Mouse (Mus musculus) liver, embryonic 14.5 days (tissue): ENCODE data around the gene March8. TPM values are rescaled to one million over a fixed set of nuclear protein-coding genes. Genes with fewer than 3 reads are reported as not detected.

Experiments
- ATAC-seq: fragments of 200-750 bp; cut with Nextera tagmentation; 2 replicates; pipeline ENCODE4 v1.8.0; 2017; ENCODE audit warnings: moderate number of reproducible peaks, mild to moderate bottlenecking, moderate library complexity; ENCODE audit not compliant: insufficient read depth
- DNase-seq, 3 experiments: peaks; one replicate each; pipeline ENCODE4 v3.0.0-alpha.2; 2012 to 2013; ENCODE audit warnings: low read depth in 3 of 3, low spot score in 3 of 3
- H3K27ac ChIP-seq: fragments of 300-500 bp; sonication (generic); 2 replicates; pipeline ENCODE4 v1.5.1; 2014; ENCODE audit warnings: moderate library complexity, mild to moderate bottlenecking, control low read depth, inconsistent platforms
- H3K27me3 ChIP-seq: fragments of 300-500 bp; sonication (generic); 2 replicates; pipeline ENCODE4 v1.6.1; 2014; ENCODE audit warnings: mild to moderate bottlenecking, low read length, moderate library complexity; ENCODE audit not compliant: control insufficient read depth, insufficient read depth
- H3K36me3 ChIP-seq: fragments of 300-500 bp; sonication (generic); replicated peaks from 2 replicates; pipeline ENCODE4 v1.6.1; 2014; ENCODE audit warnings: low read depth; ENCODE audit not compliant: control insufficient read depth, insufficient read depth
- H3K4me1 ChIP-seq, 2 experiments: fragments of 200-500 bp in 1 of 2; fragments of 300-500 bp in 1 of 2; sonication (generic) in 1 of 2; replicated peaks; 2 replicates each; pipeline ENCODE4 v1.6.1; 2012 to 2014; ENCODE audit warnings: antibody characterized with exemption in 1 of 2, inconsistent platforms in 1 of 2, low read length in 1 of 2; ENCODE audit not compliant: control insufficient read depth in 2 of 2, insufficient read depth in 2 of 2
- H3K4me2 ChIP-seq: fragments of 300-500 bp; sonication (generic); 2 replicates; pipeline ENCODE4 v1.6.1; 2014; ENCODE audit warnings: low read depth, mild to moderate bottlenecking, control low read depth, moderate library complexity
- H3K4me3 ChIP-seq, 2 experiments: fragments of 200-500 bp in 1 of 2; fragments of 300-500 bp in 1 of 2; sonication (generic) in 1 of 2; 2 replicates each; pipeline ENCODE4 v1.5.1; 2012 to 2014; ENCODE audit warnings: low read depth in 2 of 2, low read length in 2 of 2, mild to moderate bottlenecking in 2 of 2, control low read depth in 1 of 2, inconsistent platforms in 1 of 2, moderate library complexity in 1 of 2; ENCODE audit not compliant: insufficient read depth in 1 of 2
- H3K9ac ChIP-seq: fragments of 300-500 bp; sonication (generic); replicated peaks from 2 replicates; pipeline ENCODE4 v1.6.1; 2014; ENCODE audit warnings: mild to moderate bottlenecking, control low read depth, moderate library complexity
- H3K9me3 ChIP-seq: fragments of 300-500 bp; sonication (generic); 2 replicates; pipeline ENCODE4 v1.6.1; 2016; ENCODE audit warnings: low read length, mixed read lengths; ENCODE audit not compliant: control insufficient read depth
- CTCF ChIP-seq: IDR thresholded peaks from 2 replicates; pipeline ENCODE4 v1.5.1; 2016; ENCODE audit warnings: antibody characterized with exemption, low read depth, control low read depth
- EP300 ChIP-seq: IDR thresholded peaks from 2 replicates; pipeline ENCODE4 v1.6.1; 2016; ENCODE audit warnings: antibody characterized with exemption, low read depth
- WGBS: fragments of 180-500 bp; shearing (Covaris S2); extraction: QIAGEN DNeasy Blood & Tissue Kit; methylation state at CpG from one replicate; pipeline ENCODE4 v1.1.7; 2014; ENCODE audit not compliant: insufficient replicate concordance; 5-methylcytosine and 5-hydroxymethylcytosine counted together
- polyA plus RNA-seq, 2 experiments: library from polyadenylated mRNA; depleted of rRNA in 1 of 2; stranded (reverse) in 1 of 2; unstranded in 1 of 2; fragments of >200 nt; fragmentation: Nextera tagmentation in 1 of 2; extraction: Ambion mirVana in 1 of 2; gene quantifications; 2 replicates each; pipeline versions ENCODE4 v1.2.1 to v1.2.3; 2012 to 2014

Gene March8
- polyA plus RNA-seq, 2 experiments: 80.1 to 82.4 TPM

DNA sequence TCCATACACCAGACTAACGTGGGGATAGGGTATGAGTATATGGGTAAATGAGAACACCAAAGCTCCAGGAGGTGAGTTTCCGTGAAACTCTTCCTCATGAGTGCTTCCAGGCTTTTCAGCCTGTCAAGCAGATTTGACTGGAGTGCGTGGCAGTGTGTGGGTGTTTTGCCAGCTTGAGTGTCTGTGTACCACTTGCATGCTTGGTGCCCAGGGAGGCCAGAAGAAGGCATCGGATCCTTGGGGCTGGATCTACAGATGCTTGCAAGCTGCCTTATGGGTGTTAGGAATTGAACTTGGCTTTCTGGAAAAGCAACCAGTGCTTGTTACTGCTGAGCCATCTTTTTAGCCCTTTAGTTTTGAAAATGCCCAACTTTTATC, 19.1 kb downstream of the March8 start:
- Histone ChIP-seq H3K27me3 (no peaks in the 10 kb centered on the region), H3K36me3 (peaks cover 11% of the 10 kb centered on the region; the same call in 1 of the 2 replicates), H3K4me3 (no peak overlapping the region), H3K9ac (no peak overlapping the region), H3K9me3 (no peaks in the 10 kb centered on the region), H3K4me1 (peaks cover 20 to 29% of the 10 kb centered on the region in 2 experiments), H3K4me2 (no peak overlapping the region), H3K27ac (no peak overlapping the region)
- DNase-seq: no peak
- ATAC-seq: no peak
- TF ChIP-seq CTCF (no peak), EP300 (no peak)
- 80% methylated on average over 4 of the region's 4 CpGs for WGBS

DNA sequence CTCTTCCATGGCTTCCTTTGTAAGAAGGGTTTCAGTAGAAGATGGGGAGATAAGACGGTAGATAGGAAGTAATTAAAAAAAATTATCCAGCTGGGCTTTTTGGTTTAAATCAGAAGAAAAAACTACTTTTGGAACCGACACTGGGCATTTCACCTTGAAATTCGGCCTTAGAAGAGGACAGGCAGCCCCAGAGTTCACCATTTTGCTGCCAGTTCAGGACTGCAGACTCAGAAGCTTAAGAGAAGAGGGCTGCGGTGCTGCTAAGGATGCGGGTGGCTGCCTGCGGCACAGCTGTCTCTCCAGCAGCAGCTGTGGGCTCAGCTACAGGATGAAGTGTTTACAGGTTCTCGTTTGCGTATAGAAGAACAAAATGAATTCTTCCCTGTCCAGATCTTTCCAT, 20.2 kb downstream of the March8 start:
- no peak for ATAC-seq
- TF ChIP-seq EP300 (no peak), CTCF (no peak)
- no peaks in the 10 kb centered on the region for H3K27me3 ChIP-seq
- H3K9ac ChIP-seq: no peak overlapping the region
- H3K4me1 ChIP-seq: peaks cover 20 to 29% of the 10 kb centered on the region in 2 experiments
- H3K4me3 ChIP-seq: no peak overlapping the region
- H3K9me3 ChIP-seq: no peaks in the 10 kb centered on the region
- H3K27ac ChIP-seq: no peak overlapping the region
- DNase-seq: no peak
- H3K36me3 ChIP-seq: peaks cover 11% of the 10 kb centered on the region; the same call in 1 of the 2 replicates
- H3K4me2 ChIP-seq: no peak overlapping the region
- 70% methylated on average over 8 of the region's 8 CpGs for WGBS

DNA sequence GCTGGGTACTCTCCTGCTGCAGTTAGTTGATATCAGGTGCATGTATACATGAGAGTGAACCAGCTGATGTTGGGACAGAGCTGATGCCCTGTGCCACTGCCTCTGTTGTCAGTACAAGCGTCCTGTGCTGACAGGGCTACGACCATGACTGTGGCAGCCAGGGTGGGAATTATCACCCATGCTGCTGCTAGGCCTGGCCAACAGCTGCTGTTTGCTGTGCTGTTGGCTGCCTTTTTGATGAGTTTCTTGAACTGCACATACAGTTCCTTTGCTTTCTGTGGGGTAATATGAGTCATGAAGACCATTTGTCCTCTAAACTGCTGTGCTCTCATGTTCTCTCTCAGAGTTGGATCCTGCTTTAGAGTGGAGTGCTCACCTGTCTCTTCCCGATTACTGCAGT, 21.4 kb downstream of the March8 start:
- H3K36me3 ChIP-seq: peaks cover 16% of the 10 kb centered on the region
- no peak for ATAC-seq

DNA sequence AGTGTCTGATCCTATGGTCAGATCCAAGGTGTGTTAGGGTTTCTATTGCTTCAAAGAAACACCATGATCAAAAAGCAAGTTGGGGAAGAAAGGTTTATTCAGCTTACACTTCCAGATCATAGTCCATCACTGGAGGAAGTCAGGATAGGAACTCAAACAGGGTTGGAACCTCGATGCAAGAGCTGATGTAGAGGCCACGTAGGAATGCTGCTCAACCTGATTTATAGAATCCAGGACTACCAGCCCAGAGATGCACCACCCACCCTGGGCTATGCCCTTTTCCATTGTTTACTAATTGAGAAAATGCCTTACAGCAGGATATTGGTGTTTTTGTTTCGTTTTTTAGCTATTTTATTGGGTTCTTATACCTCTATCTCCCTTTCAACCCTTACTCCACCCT, 23.6 kb downstream of the March8 start:
- DNase-seq: no peak
- H3K36me3 ChIP-seq: peaks cover 21% of the 10 kb centered on the region
- no peak overlapping the region for H3K27ac ChIP-seq
- no peak for ATAC-seq
- no peak overlapping the region for H3K9ac ChIP-seq
- 72% methylated on average over 3 of the region's 3 CpGs for WGBS
- H3K27me3 ChIP-seq: no peaks in the 10 kb centered on the region
- H3K4me3 ChIP-seq: no peak overlapping the region
- H3K9me3 ChIP-seq: no peaks in the 10 kb centered on the region
- H3K4me1 ChIP-seq: peaks cover 0 to 18% of the 10 kb centered on the region in 2 experiments; a peak in 2 of 4 replicates
- TF ChIP-seq CTCF: no peak
- no peak for TF ChIP-seq EP300
- H3K4me2 ChIP-seq: no peak overlapping the region

More for the DNA sequence above, 21.4 kb downstream of the March8 start:
- Histone ChIP-seq H3K9ac (no peak overlapping the region), H3K4me1 (peaks cover 12 to 25% of the 10 kb centered on the region in 2 experiments; a peak in 3 of 4 replicates), H3K27ac (no peak overlapping the region), H3K27me3 (no peaks in the 10 kb centered on the region), H3K4me2 (no peak overlapping the region), H3K4me3 (no peak overlapping the region), H3K9me3 (no peaks in the 10 kb centered on the region)
- no peak for DNase-seq
- TF ChIP-seq EP300 (no peak), CTCF (no peak)
- WGBS: 79% methylated on average over 3 of the region's 3 CpGs

DNA sequence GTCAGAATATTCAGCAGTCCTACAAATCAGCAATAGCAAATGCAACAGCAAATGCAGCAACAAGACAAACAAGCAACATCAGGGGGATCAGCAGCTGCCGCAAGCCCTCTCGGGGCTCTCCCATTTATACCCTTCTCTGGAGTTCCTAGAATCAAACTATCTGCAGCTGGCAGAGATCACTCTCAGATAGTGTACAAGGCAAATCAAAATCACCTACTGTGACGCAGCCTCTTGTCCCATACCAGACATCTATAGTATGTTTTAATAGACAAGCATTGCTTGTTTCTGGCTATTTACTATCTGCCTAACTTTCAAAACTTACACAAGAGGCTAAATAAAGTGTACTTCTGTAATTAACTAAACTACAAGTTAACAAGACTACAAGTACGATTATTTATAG, 24.2 kb downstream of the March8 start:
- H3K4me1 ChIP-seq: peaks cover 0 to 16% of the 10 kb centered on the region in 2 experiments; a peak in 2 of 4 replicates
- no peaks in the 10 kb centered on the region for H3K27me3 ChIP-seq
- H3K9ac ChIP-seq: no peak overlapping the region
- 72% methylated on average over 4 of the region's 4 CpGs for whole genome bisulfite sequencing
- DNase-seq (no peak), ATAC-seq (no peak)
- H3K4me2 ChIP-seq: no peak overlapping the region
- peaks cover 21% of the 10 kb centered on the region for H3K36me3 ChIP-seq
- no peak overlapping the region for H3K27ac ChIP-seq
- no peaks in the 10 kb centered on the region for H3K9me3 ChIP-seq
- TF ChIP-seq CTCF (no peak), EP300 (no peak)
- H3K4me3 ChIP-seq: no peak overlapping the region
